Mouse (Mus musculus): Measurements from ENCODE around the gene 9930104L06Rik.

GRCm38 (mm10) chr4:124970677-124971076 lies 33.8 kb downstream of the 9930104L06Rik start:
- TF ChIP-seq POLR2A (IDR thresholded peaks at IDR 0.05; ENCODE audit: borderline replicate concordance, extremely low read depth, low read depth, low read length) (no peak), CTCF (IDR thresholded peaks at IDR 0.05; ENCODE audit: insufficient read depth, low read length) (no peak)

Measured in lung, adult 2 months (tissue).